Mouse (Mus musculus) embryonic stem cell, embryonic (primary cell): Measurements from ENCODE around the gene Ctcfl.

Experiments
- CTCF ChIA-PET, 4 experiments: fragments of 300-600 bp in 2 of 4; fragments of 350-600 bp in 2 of 4; sonication (Branson Sonifier 250); formaldehyde crosslinking; loops; one replicate each; lab custom pipeline; 2022; ENCODE audit warnings: inconsistent platforms in 2 of 4; lab: Charles Lee
- POLR2A ChIA-PET, 4 experiments: fragments of 300-600 bp in 2 of 4; fragments of 350-600 bp in 2 of 4; sonication (Branson Sonifier 250); formaldehyde crosslinking; loops; one replicate each; lab custom pipeline; 2022; ENCODE audit warnings: antibody characterized with exemption in 4 of 4, inconsistent platforms in 1 of 4; lab: Charles Lee

Ctcfl gene

DNA sequence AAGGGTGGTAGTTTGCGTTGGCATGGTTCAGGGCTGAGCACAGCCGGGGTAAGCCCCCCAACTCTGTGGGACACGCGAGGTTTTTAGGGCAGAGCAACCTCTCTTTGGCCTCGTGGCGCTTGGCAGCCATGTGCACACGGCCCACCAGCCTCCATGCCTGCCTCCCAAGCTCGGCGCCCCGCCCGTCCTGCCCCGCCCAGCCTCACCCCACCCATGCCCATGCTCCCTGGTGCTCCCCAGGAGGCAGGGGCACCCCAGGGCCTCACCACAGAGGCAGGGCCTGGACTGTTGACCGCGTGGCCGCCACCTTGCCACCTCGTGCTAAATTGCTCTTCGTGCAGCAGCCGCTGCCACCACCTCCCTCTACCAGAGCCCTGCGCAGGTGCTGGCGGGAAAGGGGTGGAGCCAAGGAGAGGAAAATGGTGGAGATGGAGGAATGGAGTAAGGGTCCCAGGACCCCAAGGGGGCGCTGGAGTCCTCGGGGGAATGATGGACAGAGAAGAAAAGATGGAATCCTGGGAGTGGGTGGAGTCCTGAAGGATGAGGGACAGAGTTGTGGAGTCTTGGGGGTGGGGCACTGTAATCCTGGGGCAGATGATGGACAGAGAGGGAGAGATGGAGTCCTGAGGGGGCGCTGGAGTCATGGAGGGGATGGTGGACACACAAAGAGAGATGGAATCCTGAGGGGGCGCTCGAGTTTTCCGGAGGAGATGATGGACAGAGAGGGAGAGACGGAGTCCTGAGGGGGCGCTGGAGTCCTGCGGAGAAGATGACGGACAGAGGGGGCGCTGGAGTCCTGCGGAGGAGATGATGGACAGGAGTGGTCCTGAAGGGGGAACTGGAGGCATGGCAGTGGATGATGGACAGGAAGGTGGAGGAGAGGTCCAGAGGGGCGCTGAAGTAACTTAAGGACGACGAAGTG is at the start of gene Ctcfl:
Gene Ctcfl (minus strand): TSS at position 503 of the 922 bp plus-strand sequence.
- ChIA-PET POLR2A (no interaction called here), CTCF (no interaction called here)

DNA sequence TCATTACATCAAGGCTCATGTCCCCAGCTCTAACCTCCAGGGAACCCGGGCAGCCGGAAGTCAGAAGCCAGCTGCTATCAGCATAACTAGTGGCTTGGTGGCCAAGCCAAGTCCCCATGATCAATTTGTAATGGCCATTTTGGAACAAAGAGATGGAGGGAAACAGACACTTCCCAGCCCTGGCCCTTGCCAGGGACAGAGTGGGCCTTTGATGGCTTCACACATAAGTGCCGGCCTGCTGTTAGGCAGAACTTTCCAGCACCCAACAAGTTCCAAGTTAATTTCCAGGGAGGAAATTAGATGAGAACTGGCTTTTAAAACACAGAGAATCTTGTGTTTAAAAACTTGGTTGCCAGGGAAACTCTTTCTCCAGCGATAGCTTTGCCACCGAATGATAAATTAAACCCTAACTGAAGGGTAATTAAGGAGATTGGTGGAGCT is 49.1 kb upstream of the Ctcfl start:
- ChIA-PET CTCF (interaction anchor here in 1 of 4 experiments (0.5 to 1.8 kb wide), 2 partner anchors 9 to 12 kb away, joined by 3 to 6 read pairs; no protein-coding TSS in a partner anchor), POLR2A (interaction anchor here in 1 of 4 experiments (0.8 kb wide), 1 partner anchor 8 kb away, joined by 3 read pairs; no protein-coding TSS in a partner anchor)

DNA sequence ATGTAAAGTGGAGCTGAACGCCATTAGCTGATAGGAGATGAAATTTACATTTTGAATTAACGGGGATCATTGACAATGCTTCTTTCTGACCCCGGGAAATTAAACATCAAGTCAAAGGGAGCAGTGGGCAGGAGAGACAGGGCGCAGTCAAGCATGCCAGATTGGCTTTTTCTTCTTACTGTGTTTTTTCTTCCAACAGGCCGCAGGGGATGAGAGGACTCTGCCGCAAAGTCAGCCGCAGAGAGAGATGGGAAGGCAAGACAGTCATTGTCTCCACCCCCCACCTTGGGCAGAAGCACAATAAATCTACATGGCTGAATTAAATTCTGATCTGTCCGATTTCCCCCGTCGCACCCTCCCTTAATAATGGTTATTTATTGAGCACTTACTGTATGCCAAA is 46.0 kb upstream of the Ctcfl start:
- POLR2A ChIA-PET, result no interaction called here
- CTCF ChIA-PET, result interaction anchor here in 2 of 4 experiments (1.2 to 2.0 kb wide), 2 partner anchors 8 to 75 kb away, joined by 5 to 8 read pairs; no protein-coding TSS in a partner anchor

DNA sequence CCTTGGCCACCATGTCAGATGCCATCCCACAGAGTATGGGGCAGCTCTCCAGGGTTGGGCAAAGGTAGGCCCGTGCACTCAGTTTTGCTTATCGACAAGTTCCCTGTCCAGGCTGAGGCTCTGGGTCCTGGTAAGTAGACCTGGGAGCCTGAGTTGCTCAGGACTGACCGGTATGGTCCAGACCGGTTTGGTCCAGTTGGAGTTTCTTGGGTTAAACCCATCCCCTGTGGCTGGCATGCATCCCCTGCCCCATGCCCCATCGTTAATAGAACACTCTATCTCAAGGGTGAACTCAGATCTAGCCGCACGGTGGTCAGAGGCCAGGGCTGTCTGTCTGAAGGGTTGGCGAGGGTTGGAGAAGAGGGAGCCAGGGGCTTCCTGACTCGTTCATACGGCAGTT is 45.6 kb upstream of the Ctcfl start:
- CTCF ChIA-PET, result interaction anchor here in 3 of 4 experiments (0.9 to 2.0 kb wide), 5 partner anchors 8 to 75 kb away, joined by 3 to 8 read pairs (median 4); no protein-coding TSS in a partner anchor
- POLR2A ChIA-PET, result interaction anchor here in 1 of 4 experiments (0.7 kb wide), 1 partner anchor 642 kb away, joined by 3 read pairs; no protein-coding TSS in a partner anchor

DNA sequence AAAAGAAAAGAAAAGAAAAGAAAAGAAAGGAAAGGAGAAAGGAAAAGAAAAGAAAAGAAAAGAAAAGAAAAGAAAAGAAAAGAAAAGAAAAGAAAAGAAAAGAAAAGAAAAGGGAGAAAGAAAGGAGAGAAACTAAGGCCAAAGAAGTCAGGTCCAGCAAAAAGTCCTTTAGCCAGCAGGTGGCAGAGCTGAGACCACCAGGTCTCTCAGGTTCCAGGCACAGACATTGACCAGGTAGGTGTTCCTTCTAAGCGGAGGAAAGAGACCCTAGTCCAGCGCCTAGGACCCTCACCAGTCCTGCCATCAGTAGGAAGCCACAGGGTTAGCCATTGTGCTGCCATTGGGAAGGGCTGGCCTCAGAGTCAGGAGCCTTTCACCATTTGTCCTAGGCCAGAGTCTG is 45.0 kb upstream of the Ctcfl start:
- ChIA-PET CTCF (interaction anchor here (0.5 to 2.0 kb wide), 11 partner anchors 9 to 1750 kb away, joined by 3 to 8 read pairs (median 4); no protein-coding TSS in a partner anchor), POLR2A (interaction anchor here in 1 of 4 experiments (0.7 kb wide), 1 partner anchor 642 kb away, joined by 3 read pairs; no protein-coding TSS in a partner anchor)

DNA sequence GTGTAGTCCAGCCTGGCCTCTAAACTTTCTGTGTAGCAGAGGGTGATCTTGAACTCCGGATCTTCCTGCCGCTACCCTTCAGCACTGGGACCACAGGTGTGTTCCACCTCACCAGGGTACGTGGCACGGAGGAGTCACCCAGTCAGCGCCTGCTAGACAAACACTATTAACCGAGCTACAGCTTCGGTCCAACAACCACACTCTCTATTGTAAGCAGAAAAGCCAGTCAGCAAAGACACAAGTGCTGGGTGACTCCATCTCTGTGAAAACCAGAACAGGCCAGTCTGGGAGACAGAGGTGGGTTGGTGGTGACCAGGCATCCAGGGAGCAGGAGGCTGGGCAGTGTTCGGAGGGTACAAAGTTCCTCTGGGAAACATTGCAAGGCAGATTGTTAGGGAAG is 44.1 kb upstream of the Ctcfl start:
- CTCF ChIA-PET, result interaction anchor here in 3 of 4 experiments (0.7 to 2.0 kb wide), 7 partner anchors 10 to 1333 kb away, joined by 3 to 8 read pairs (median 3); no protein-coding TSS in a partner anchor
- POLR2A ChIA-PET, result no interaction called here

DNA sequence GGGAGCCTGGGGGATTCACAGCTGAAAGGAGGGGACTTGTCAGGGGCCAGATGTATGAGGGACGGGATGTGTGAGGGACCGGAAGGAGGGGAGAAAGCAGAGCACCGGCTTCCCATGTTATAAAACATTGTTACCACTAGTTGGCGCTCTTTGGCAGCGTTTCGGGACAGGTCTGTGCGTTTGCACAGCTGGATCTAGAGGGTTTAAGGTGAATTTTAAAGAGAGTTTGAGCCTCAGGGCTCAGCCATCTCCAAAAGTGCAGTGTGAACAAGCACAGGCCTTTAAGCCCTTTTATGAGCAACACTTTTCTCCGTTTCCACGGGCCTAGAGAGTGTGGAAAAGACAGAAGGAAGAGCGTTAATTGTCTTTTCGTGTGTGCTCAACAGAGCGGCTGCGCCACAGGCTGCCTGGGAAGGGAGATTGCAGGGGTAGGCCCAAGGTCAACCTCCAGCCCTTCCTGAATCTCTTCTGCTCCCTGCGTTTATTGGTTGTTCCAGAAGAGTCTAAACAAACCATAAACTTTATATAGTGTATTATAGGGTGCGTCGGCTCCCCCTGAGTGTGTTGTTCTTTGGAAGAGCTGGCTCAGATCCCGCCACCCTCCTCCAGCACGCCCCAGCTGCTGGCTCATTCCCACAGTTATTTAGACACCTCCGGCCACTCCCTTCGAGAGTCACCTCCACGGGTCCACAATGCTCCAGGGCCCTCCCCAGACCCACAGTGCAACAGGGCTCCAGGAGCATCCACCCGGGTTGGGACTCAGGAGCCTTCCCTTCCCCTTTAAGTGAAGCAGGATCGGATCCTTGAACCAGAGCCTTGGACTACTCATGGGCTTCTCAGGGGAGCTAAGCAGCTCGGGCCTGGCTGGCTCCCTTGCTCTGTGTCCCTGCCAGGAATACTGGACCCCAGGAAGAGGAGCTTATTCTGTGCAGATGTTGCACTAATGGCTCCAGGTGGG is 40.3 kb upstream of the Ctcfl start:
- ChIA-PET POLR2A (interaction anchor here in 3 of 4 experiments (0.6 to 1.6 kb wide), 14 partner anchors 9 to 936 kb away, joined by 3 to 10 read pairs (median 3); no protein-coding TSS in a partner anchor), CTCF (interaction anchor here in 3 of 4 experiments (0.5 to 2.9 kb wide), 38 partner anchors 9 to 684 kb away, joined by 3 to 12 read pairs (median 4); partner anchors contain the start of gene Zbp1 (in 1 of the 3))

DNA sequence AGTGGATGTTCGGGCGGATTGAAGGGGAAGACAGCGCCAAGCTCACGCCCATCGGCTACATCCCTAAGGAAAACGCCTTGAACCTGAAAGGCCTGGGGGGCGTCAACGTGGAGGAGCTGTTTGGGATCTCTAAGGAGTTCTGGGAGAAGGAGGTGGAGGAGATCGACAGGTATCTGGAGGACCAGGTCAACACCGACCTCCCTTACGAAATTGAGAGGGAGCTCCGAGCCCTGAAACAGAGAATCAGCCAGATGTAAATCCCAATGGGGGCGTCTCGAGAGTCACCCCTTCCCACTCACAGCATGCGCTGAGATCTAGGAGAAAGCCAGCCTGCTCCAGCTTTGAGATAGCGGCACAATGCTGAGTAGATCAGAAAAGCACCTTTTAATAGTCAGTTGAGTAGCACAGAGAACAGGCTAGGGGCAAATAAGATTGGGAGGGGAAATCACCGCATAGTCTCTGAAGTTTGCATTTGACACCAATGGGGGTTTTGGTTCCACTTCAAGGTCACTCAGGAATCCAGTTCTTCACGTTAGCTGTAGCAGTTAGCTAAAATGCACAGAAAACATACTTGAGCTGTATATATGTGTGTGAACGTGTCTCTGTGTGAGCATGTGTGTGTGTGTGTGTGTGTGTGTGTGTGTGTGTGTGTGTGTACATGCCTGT is 39.2 kb upstream of the Ctcfl start:
- POLR2A ChIA-PET, result interaction anchor here in 3 of 4 experiments (0.6 to 1.6 kb wide), 6 partner anchors 10 to 918 kb away, joined by 3 to 10 read pairs (median 3); no protein-coding TSS in a partner anchor
- CTCF ChIA-PET, result interaction anchor here in 3 of 4 experiments (0.5 to 2.9 kb wide), 26 partner anchors 13 to 959 kb away, joined by 3 to 12 read pairs (median 4); partner anchors contain the start of genes Vapb (in 1 of the 3) and Zbp1 (in 1 of the 3)

DNA sequence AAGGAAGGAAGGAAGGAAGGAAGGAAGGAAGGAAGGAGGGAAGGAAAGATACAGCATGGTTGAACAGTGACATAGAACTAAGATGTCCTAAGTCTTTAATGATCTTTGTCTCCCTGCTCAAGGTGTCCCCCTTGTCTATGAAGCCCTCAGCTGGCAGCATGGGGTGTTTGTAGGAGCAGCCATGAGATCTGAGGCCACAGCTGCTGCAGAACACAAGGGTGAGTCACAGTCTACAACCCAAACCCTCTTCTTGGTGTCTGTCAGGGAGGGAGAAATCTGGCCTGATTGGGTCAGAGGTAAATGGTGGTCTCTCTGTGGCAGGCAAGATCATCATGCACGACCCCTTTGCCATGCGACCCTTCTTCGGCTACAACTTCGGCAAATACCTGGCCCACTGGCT is 38.5 kb upstream of the Ctcfl start:
- POLR2A ChIA-PET, result interaction anchor here in 2 of 4 experiments (0.7 to 1.5 kb wide), 3 partner anchors 15 to 1503 kb away, joined by 4 to 10 read pairs (median 9); no protein-coding TSS in a partner anchor
- CTCF ChIA-PET, result interaction anchor here in 3 of 4 experiments (0.6 to 2.9 kb wide), 8 partner anchors 29 to 1669 kb away, joined by 3 to 14 read pairs (median 4); partner anchors contain the start of genes Rbm38 (in 1 of the 3) and Vapb (in 1 of the 3)

DNA sequence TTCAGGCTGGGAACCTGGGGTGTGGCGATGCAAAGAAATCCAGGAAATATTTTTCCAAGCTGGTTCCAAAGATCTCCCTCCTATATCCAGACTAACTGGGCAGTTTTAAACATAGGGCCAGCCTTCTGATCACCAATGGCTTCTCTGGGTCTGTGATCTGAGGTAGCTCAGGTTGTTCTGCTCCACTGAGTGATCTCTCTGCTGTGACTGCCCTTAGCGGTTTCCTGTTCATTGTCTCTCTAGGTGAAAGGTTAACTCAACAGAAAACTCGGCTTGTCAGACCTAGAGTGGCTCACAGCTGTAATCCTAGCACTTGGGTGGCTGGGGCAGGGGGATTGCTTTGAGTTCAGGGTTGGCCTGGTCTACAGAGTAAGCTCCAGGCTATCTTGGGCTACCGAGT is 38.1 kb upstream of the Ctcfl start:
- ChIA-PET CTCF (interaction anchor here in 2 of 4 experiments (0.6 to 0.7 kb wide), 5 partner anchors 30 to 1668 kb away, joined by 3 to 14 read pairs (median 3); partner anchors contain the start of gene Rbm38 (in 1 of the 2)), POLR2A (interaction anchor here in 1 of 4 experiments (0.7 kb wide), 2 partner anchors 30 to 1503 kb away, joined by 4 to 9 read pairs; no protein-coding TSS in a partner anchor)

DNA sequence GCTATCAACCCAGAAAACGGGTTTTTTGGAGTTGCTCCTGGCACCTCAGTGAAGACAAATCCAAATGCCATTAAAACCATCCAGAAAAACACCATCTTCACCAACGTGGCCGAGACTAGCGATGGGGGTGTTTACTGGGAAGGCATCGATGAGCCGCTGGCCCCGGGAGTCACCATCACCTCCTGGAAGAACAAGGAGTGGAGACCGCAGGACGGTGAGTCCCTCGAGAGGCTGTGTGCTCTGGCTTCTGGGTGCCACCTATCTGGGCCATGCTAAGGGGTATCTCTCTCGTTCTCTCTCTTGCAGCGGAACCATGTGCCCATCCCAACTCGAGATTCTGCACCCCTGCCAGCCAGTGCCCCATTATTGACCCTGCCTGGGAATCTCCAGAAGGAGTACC is 37.6 kb upstream of the Ctcfl start:
- CTCF ChIA-PET, result interaction anchor here in 2 of 4 experiments (0.7 kb wide), 4 partner anchors 11 to 1668 kb away, joined by 3 to 14 read pairs (median 4); no protein-coding TSS in a partner anchor

DNA sequence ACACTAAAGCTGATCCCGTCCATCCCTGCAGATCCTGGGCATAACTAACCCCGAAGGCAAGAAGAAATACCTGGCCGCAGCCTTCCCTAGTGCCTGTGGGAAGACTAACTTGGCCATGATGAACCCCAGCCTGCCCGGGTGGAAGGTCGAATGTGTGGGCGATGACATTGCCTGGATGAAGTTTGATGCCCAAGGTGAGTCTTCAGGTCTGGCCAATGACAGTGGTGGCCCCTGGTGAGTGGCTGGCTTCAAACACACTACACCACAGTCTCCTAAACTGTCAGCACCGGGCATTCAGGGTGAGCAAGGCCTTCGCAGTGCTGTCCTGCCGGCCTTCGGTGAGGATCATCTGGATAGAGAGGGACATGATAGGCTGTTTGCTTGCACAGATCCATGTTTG is 36.6 kb upstream of the Ctcfl start:
- ChIA-PET POLR2A (interaction anchor here in 3 of 4 experiments (0.7 to 0.8 kb wide), 3 partner anchors 13 to 55 kb away, joined by 3 to 11 read pairs (median 3); no protein-coding TSS in a partner anchor), CTCF (interaction anchor here in 1 of 4 experiments (0.5 to 0.6 kb wide), 2 partner anchors 71 to 826 kb away, joined by 3 to 4 read pairs; no protein-coding TSS in a partner anchor)

More for the DNA sequence above, 37.6 kb upstream of the Ctcfl start:
- POLR2A ChIA-PET, result interaction anchor here in 1 of 4 experiments (0.6 to 0.7 kb wide), 2 partner anchors 30 to 648 kb away, joined by 3 to 4 read pairs; no protein-coding TSS in a partner anchor

DNA sequence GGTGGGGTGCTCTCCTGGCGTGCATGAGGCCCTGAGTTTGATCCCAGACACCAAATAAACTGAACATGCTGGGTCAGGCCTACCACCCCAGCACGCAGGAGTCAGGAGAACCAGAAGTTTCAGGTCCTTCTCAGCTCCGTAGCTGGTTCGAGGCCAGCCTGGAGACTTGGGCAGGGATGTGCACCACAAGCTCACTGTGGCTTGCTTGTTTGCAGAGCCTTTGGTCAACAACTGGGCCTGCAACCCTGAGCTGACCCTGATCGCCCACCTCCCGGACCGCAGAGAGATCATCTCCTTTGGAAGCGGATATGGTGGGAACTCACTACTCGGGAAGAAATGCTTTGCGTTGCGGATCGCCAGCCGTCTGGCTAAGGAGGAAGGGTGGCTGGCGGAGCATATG is 35.6 kb upstream of the Ctcfl start:
- CTCF ChIA-PET, result no interaction called here
- POLR2A ChIA-PET, result interaction anchor here in 1 of 4 experiments (0.8 kb wide), 1 partner anchor 12 kb away, joined by 3 read pairs; no protein-coding TSS in a partner anchor

DNA sequence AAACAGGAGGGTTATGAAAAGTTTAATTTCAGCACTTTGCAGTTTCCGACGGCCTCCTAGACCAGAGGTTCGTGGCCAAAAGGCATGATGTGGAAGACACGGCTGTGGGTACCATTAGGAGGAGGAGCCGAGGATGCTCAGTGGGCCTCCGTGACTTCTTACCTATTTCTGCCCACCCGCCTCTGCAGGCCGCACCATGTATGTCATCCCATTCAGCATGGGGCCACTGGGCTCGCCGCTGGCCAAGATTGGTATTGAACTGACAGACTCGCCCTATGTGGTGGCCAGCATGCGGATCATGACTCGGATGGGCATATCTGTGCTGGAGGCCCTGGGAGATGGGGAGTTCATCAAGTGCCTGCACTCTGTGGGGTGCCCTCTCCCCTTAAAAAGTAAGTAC is 35.2 kb upstream of the Ctcfl start:
- ChIA-PET POLR2A (no interaction called here), CTCF (no interaction called here)

DNA sequence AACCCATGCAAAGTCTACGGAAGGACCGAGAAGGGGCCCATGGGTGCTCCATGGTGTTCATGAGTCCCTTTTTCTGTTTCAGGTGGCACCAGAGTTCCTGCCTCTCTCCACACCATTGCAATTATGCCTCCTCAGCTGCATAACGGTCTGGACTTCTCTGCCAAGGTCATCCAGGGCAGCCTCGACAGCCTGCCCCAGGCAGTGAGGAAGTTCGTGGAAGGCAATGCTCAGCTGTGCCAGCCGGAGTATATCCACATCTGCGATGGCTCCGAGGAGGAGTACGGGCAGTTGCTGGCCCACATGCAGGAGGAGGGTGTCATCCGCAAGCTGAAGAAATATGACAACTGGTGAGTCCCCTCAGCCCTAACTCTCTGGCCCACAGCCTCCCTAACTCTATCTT is 33.9 kb upstream of the Ctcfl start:
- ChIA-PET POLR2A (interaction anchor here in 1 of 4 experiments (0.6 kb wide), 1 partner anchor 131 kb away, joined by 3 read pairs; no protein-coding TSS in a partner anchor), CTCF (no interaction called here)

DNA sequence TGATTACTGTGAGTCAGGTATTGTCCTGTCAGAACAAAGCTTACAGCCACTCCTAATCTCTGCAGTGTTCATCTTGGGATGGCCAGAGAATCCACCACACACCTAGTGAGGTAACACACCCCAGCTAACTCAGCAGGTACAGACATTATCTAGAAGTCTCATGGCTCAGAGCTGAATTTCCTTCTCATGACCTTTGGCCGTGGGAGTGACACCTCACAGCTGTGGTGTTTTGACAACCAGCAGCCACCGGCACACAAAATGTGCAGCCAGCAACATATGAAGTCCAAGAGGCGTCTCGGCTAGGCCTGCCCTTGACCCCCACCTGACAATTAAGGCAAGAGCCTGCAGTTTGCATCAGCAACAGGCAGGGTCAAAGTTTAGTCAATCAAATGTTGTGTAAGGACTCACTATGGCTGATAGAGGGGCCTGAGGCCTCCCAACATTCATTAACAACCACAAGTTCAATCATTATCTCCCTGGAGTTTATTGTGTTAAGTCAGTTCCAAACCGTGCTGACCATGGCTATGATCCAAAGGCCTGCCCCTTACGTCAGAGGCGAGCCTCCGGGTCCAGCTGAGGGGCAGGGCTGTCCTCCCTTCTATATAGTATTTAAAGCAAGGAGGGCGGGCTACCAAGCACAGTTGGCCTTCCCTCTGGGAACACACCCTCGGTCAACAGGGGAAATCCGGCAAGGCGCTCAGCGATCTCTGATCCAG is 33.3 kb upstream of the Ctcfl start, which contains the start of gene Pck1:
Gene Pck1 (plus strand): TSS at position 613 of the 716 bp plus-strand sequence.
- ChIA-PET CTCF (interaction anchor here in 1 of 4 experiments (0.6 kb wide), 1 partner anchor 814 kb away, joined by 4 read pairs; no protein-coding TSS in a partner anchor), POLR2A (no interaction called here)
